Mouse (Mus musculus): ENCODE measurements around the gene Sept3. TPM values are rescaled to one million over a fixed set of nuclear protein-coding genes. Genes with fewer than 3 reads are reported as not detected.

The Sept3 gene
- polyA plus RNA-seq (2012; rRNA removed) = 0.05 and 0.06 TPM in 2 replicates

GRCm38 (mm10) chr15:82274593-82274926 is at the start of gene Sept3:
Gene Sept3 (plus strand): TSS chr15:82274893.

GRCm38 (mm10) chr15:82244115-82244804 is 30.4 kb upstream of the Sept3 start, which contains the start of gene Cenpm:
Gene Cenpm (minus strand): TSS chr15:82244748.

GRCm38 (mm10) chr15:82252097-82252496 is 22.6 kb upstream of the Sept3 start, which contains the start of gene 1500009C09Rik:
Gene 1500009C09Rik (plus strand): TSS chr15:82252397.

DNA sequence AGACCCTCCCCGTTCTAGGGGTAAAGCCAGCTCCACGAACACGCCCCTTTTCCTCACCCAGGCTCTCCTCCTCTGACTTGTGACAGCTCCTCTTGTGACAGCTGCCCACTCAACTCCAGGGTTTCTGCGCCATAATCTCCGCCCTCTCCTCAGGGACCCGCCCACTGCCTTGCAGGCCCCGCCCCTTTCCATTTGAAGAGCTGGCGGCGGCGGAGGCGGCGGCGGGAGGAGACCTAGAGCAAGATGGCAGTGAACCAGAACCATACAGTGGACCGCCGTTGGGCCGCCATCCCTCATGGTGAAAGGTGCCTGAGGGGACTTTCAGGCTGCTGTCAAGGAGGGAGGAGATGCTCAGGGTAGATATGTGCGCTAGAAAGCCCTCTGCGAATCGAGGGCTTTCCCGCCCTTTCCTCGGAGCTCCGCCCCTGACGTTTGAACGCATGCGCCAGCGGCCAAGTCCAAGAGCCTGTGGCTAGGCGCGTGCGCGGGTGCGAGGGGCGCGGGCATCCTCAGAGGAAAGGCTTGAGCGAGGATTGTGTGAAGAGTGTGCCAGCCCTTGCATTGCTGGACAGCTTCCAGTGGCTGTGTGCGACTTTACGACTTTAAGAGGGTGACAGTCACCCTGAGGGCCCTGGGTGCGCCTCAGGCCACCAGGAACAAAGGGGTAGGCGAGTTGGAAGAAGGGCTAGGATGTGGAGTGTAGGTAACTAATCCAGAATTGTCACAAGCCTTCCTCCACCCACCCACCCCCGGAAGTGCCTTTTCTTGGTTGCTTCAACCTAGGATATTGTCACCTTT is 24.3 kb downstream of the Sept3 start, which contains the start of gene Wbp2nl:
Gene Wbp2nl, plus strand, starts transcription at position 191 of the 798 bp plus-strand sequence.

GRCm38 (mm10) chr15:82338593-82339112 is 64.0 kb downstream of the Sept3 start, which contains the start of the genes Naga, Pheta2 and Smdt1:
Gene Naga (minus strand): TSS chr15:82338925.
Gene Pheta2 (plus strand): TSS chr15:82338942.
Gene Smdt1 (plus strand): TSS chr15:82338959.

Other genes with a start within 250 kb of the Sept3 start
- 12.0 and 12.1 TPM in 2 replicates for gene Desi1, start 241.0 kb upstream of the Sept3 start, polyA plus RNA-seq (2012; rRNA removed)
- gene Snu13, start 227.3 kb upstream of the Sept3 start, polyA plus RNA-seq (2012; rRNA removed) = 53.1 TPM in 2 replicates
- gene 4930407I10Rik, start 215.7 kb upstream of the Sept3 start, polyA plus RNA-seq (2012; rRNA removed) = not detected in 2 replicates
- not detected in 2 replicates for gene Mei1, start 204.9 kb upstream of the Sept3 start, polyA plus RNA-seq (2012; rRNA removed)
- gene Ccdc134, start 147.0 kb upstream of the Sept3 start, polyA plus RNA-seq (2012; rRNA removed) = 4.2 and 4.4 TPM in 2 replicates
- gene Srebf2, start 127.7 kb upstream of the Sept3 start, polyA plus RNA-seq (2012; rRNA removed) = 24.5 and 28.5 TPM in 2 replicates
- 0.12 TPM in 2 replicates for gene Shisa8, start 62.1 kb upstream of the Sept3 start, polyA plus RNA-seq (2012; rRNA removed)
- gene Tnfrsf13c, start 50.5 kb upstream of the Sept3 start, polyA plus RNA-seq (2012; rRNA removed) = 1.4 and 2.6 TPM in 2 replicates
- 9.2 and 10.9 TPM in 2 replicates for gene Cenpm, start 30.1 kb upstream of the Sept3 start, polyA plus RNA-seq (2012; rRNA removed)
- gene 1500009C09Rik, start 22.5 kb upstream of the Sept3 start, polyA plus RNA-seq (2012; rRNA removed) = not detected in 2 replicates
- gene Wbp2nl, start 24.1 kb downstream of the Sept3 start, polyA plus RNA-seq (2012; rRNA removed) = 0.04 and 0.05 TPM in 2 replicates
- gene Naga, start 64.0 kb downstream of the Sept3 start, polyA plus RNA-seq (2012; rRNA removed) = 45.1 and 48.9 TPM in 2 replicates
- gene Pheta2, start 64.0 kb downstream of the Sept3 start, polyA plus RNA-seq (2012; rRNA removed) = 10.9 and 11.4 TPM in 2 replicates
- 86.6 and 90.5 TPM in 2 replicates for gene Smdt1, start 64.1 kb downstream of the Sept3 start, polyA plus RNA-seq (2012; rRNA removed)
- gene Ndufa6, start 79.4 kb downstream of the Sept3 start, polyA plus RNA-seq (2012; rRNA removed) = 479 and 545 TPM in 2 replicates
- gene Cyp2d22, start 105.4 kb downstream of the Sept3 start, polyA plus RNA-seq (2012; rRNA removed) = 45.3 and 51.9 TPM in 2 replicates
- gene Cyp2d11, start 119.1 kb downstream of the Sept3 start, polyA plus RNA-seq (2012; rRNA removed) = 0.31 and 0.43 TPM in 2 replicates
- gene Cyp2d10, start 132.3 kb downstream of the Sept3 start, polyA plus RNA-seq (2012; rRNA removed) = 139 and 151 TPM in 2 replicates
- gene Cyp2d9, start 158.5 kb downstream of the Sept3 start, polyA plus RNA-seq (2012; rRNA removed) = 64.7 and 68.7 TPM in 2 replicates